Mouse (Mus musculus): ENCODE data around the gene Eif3k.

GRCm38 (mm10) chr7:28949298-28949697, 32.4 kb downstream of the Eif3k start:
- TF ChIP-seq E2F4 (IDR thresholded peaks at IDR 0.05; ENCODE audit: borderline replicate concordance, low read depth, low read length): no peak
- no peak for TF ChIP-seq POLR2A (IDR thresholded peaks at IDR 0.05; ENCODE audit: control insufficient read depth in 1 of 2, insufficient read depth in 1 of 2, low read depth in 1 of 2, low read length in 2 of 2, poor library complexity in 1 of 2)
- TF ChIP-seq CHD2 (IDR thresholded peaks at IDR 0.05; ENCODE audit: low read length): no peak
- no peak for TF ChIP-seq MAX (IDR thresholded peaks at IDR 0.05; ENCODE audit: low read length)

Data from MEL (cell line).